Mouse (Mus musculus): Measurements from ENCODE around the gene Meis1. TPM values are rescaled to one million over a fixed set of nuclear protein-coding genes. Genes with fewer than 3 reads are reported as not detected.

The Meis1 gene
- polyA plus RNA-seq, 1 experiment from 2014 or later = 132 TPM

DNA sequence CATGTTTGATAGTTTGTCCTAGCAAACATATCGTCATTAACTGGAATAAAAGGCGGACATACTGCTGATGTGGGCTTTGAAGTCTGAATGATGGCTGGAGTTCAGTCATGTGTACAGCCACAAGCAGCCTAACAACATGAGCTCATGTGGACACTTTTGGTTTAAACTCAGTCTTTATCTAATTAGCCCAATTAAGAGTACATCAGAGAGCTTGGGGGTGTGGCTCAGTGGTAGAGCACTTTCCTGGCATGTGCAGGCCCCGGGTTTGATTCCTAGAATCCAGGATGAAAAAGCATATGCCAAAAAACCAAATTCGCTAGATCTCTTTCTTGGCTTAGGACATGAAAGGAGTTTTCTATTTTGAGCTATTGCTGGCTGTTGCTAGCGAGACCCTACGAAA lies 83.9 kb downstream of the Meis1 start:
- Histone ChIP-seq H3K4me2 (replicated peaks; ENCODE audit: low read depth, low read length) (no peak overlapping the region), H3K27me3 (ENCODE audit: control insufficient read depth, insufficient read depth, low read length) (no peaks in the 10 kb centered on the region), H3K9ac (ENCODE audit: low read depth, low read length) (no peak overlapping the region), H3K4me3 (ENCODE audit: low read depth, low read length) (no peak overlapping the region), H3K4me1 (replicated peaks; ENCODE audit: control insufficient read depth, insufficient read depth, low read length) (peaks cover 3% of the 10 kb centered on the region; the same call in 1 of the 2 replicates), H3K36me3 (ENCODE audit: control insufficient read depth, insufficient read depth, low read length) (no peaks in the 10 kb centered on the region), H3K27ac (ENCODE audit: low read depth, low read length) (0 out of 2 replicates have a peak overlapping the region, but pooled peaks have one; percentile 4), H3K9me3 (ENCODE audit: control insufficient read depth, low read length) (no peaks in the 10 kb centered on the region)
- ATAC-seq (ENCODE audit: low FRiP score) (no peak), DNase-seq (ENCODE audit: low spot score) (no peak)
- WGBS = 81% methylated on average over 6 of the region's 6 CpGs

DNA sequence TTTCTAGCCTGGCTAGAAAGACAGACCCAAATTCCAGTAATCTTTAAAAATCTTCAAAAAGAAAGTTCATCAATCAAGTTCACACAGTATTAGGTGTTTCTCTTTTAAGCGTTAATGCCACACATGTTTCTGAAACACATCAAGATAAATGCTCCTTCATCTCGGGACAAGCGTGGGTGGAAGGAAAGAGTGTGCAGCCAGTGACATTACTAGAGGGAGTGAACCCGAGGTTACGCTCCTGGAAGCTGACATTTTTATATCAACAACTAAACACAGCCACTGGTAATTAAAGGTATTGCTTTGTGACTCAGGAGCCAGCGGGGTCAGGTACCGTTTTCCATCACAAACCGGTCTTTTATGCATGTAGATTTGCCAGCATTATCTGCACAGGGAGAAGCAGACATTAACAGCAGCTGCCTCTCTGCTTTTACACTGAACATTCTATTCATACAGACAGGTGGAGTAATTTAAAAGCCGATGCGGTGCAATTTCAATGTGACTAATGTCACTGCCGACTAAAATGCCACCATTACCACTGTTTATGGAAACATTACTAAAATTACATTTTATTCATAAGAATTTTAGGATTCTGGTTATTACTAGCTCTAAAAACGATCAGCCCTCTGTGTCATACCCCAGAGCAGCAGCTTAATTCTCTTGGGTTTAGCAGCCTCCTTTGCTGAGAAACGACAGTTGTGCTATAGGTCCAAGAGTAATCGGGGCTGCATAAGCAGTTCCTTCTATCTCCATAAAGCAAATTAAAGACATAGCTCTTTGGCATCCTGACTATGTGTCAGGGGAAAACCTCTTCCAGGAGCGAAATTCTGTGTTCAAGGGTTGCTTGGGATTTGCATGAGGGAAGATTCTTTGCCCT lies 87.5 kb downstream of the Meis1 start:
- Histone ChIP-seq H3K36me3 (ENCODE audit: control insufficient read depth, insufficient read depth, low read length) (no peaks in the 10 kb centered on the region), H3K4me1 (replicated peaks; ENCODE audit: control insufficient read depth, insufficient read depth, low read length) (peaks cover 5% of the 10 kb centered on the region; the same call in 1 of the 2 replicates), H3K27me3 (ENCODE audit: control insufficient read depth, insufficient read depth, low read length) (no peaks in the 10 kb centered on the region), H3K9me3 (ENCODE audit: control insufficient read depth, low read length) (no peaks in the 10 kb centered on the region), H3K4me3 (ENCODE audit: low read depth, low read length) (no peak overlapping the region), H3K27ac (ENCODE audit: low read depth, low read length) (peak overlapping the region; percentile 53; the same call in 1 of the 2 replicates), H3K9ac (ENCODE audit: low read depth, low read length) (no peak overlapping the region), H3K4me2 (replicated peaks; ENCODE audit: low read depth, low read length) (no peak overlapping the region)
- WGBS = 63% methylated on average over 15 of the region's 15 CpGs
- ATAC-seq (ENCODE audit: low FRiP score) (no peak), DNase-seq (ENCODE audit: low spot score) (no peak)

DNA sequence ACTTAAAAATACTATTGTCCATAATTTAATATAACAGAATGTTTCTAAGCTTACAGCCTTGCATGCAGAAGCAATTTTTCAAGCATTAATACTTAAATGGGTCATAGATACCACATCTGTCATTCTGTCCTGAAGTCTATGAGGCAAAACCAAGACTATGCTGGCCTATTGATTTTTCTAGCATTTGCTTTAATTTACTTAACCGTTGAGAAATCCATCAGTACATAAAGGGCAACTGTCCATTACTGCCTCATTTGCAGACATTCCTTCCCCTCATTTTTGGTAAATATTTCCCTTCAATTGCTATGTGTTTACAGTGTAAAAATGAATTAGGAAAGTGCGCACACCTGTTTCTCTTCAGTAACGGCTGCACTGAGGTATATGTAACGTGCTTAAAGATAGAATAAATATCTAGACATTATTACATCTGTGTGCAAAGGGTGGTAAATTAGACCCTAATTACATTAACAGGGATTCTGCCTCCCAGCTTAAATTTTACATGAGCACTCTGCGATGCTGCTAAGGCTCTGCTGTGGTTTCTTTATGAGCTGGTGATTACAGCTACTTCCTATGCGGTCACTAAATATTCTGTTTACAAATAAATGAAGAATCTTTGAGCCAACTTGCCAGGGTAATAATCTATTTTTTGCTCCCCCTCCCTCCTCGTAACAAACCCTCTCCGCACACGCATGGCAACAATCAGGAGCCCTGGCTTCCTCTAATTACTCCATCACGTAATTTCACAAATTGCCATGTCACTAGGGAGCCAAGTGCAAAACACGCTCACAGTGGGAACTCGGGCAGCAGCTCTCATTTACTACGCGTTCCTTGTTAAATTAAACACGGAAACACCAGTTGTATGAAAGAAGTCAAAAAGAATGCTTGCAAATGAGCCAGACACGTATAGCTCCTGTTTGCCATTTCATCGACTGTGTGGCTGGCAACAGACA lies 88.7 kb downstream of the Meis1 start:
- Histone ChIP-seq H3K27ac (ENCODE audit: low read depth, low read length) (peak overlapping the region; percentile 51), H3K27me3 (ENCODE audit: control insufficient read depth, insufficient read depth, low read length) (no peaks in the 10 kb centered on the region), H3K9me3 (ENCODE audit: control insufficient read depth, low read length) (no peaks in the 10 kb centered on the region), H3K4me2 (replicated peaks; ENCODE audit: low read depth, low read length) (no peak overlapping the region), H3K4me1 (replicated peaks; ENCODE audit: control insufficient read depth, insufficient read depth, low read length) (peaks cover 5% of the 10 kb centered on the region; the same call in 1 of the 2 replicates), H3K9ac (ENCODE audit: low read depth, low read length) (no peak overlapping the region), H3K36me3 (ENCODE audit: control insufficient read depth, insufficient read depth, low read length) (no peaks in the 10 kb centered on the region), H3K4me3 (ENCODE audit: low read depth, low read length) (no peak overlapping the region)
- DNase-seq (ENCODE audit: low spot score) (no peak), ATAC-seq (ENCODE audit: low FRiP score) (no peak)
- 73% methylated on average over 17 of the region's 17 CpGs for WGBS

DNA sequence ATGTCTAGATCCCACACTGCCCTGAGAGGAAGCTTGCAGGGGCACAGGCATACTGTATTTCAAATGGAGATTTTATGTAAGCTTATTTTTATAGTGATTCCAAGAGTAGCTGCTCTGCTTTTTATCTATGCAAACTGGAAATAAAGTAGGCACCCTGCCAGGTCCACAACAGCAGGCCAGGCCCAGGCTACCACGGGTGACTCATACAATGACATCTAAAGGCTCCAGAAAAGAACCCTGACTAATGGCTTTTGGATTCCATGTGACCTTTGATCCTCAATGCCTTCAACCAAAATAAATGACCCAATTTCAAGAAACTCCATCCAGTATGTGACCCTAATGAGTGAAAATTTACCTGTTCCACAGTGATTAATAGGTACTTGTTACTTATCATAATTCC lies 91.4 kb downstream of the Meis1 start:
- 4% methylated on average over 1 of the region's 1 CpGs for WGBS
- Histone ChIP-seq H3K4me2 (replicated peaks; ENCODE audit: low read depth, low read length) (no peak overlapping the region), H3K27ac (ENCODE audit: low read depth, low read length) (no peak overlapping the region), H3K9ac (ENCODE audit: low read depth, low read length) (no peak overlapping the region), H3K27me3 (ENCODE audit: control insufficient read depth, insufficient read depth, low read length) (no peaks in the 10 kb centered on the region), H3K4me1 (replicated peaks; ENCODE audit: control insufficient read depth, insufficient read depth, low read length) (peaks cover 5% of the 10 kb centered on the region; the same call in 1 of the 2 replicates), H3K9me3 (ENCODE audit: control insufficient read depth, low read length) (no peaks in the 10 kb centered on the region), H3K36me3 (ENCODE audit: control insufficient read depth, insufficient read depth, low read length) (no peaks in the 10 kb centered on the region), H3K4me3 (ENCODE audit: low read depth, low read length) (no peak overlapping the region)
- DNase-seq (ENCODE audit: low spot score) (no peak), ATAC-seq (ENCODE audit: low FRiP score) (peak; percentile 46; the same call in 1 of the 2 replicates)

DNA sequence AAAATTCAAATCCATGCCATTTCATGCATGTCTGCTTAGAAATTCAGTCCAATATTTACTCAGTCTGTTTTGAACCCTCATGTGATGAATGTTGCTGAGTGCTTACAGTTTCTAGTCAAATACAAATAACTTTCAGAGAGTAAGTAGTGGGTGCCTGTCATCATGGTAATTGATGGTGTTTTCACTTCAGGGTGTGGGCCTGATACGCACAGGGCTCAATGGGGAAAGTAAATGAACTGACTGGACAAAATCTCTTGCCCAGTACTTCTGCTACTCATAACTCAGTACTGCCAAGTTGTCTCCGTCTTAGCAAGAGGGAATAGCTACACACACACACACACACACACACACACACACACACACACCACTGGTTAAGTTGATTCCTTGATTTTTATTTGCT lies 92.0 kb downstream of the Meis1 start:
- Histone ChIP-seq H3K27me3 (ENCODE audit: control insufficient read depth, insufficient read depth, low read length) (no peaks in the 10 kb centered on the region), H3K36me3 (ENCODE audit: control insufficient read depth, insufficient read depth, low read length) (no peaks in the 10 kb centered on the region), H3K4me3 (ENCODE audit: low read depth, low read length) (no peak overlapping the region), H3K4me2 (replicated peaks; ENCODE audit: low read depth, low read length) (no peak overlapping the region), H3K4me1 (replicated peaks; ENCODE audit: control insufficient read depth, insufficient read depth, low read length) (peaks cover 5% of the 10 kb centered on the region; the same call in 1 of the 2 replicates), H3K9ac (ENCODE audit: low read depth, low read length) (no peak overlapping the region), H3K27ac (ENCODE audit: low read depth, low read length) (no peak overlapping the region), H3K9me3 (ENCODE audit: control insufficient read depth, low read length) (no peaks in the 10 kb centered on the region)
- WGBS = 44% methylated on average over 2 of the region's 2 CpGs
- DNase-seq (ENCODE audit: low spot score) = no peak
- no peak for ATAC-seq (ENCODE audit: low FRiP score)

DNA sequence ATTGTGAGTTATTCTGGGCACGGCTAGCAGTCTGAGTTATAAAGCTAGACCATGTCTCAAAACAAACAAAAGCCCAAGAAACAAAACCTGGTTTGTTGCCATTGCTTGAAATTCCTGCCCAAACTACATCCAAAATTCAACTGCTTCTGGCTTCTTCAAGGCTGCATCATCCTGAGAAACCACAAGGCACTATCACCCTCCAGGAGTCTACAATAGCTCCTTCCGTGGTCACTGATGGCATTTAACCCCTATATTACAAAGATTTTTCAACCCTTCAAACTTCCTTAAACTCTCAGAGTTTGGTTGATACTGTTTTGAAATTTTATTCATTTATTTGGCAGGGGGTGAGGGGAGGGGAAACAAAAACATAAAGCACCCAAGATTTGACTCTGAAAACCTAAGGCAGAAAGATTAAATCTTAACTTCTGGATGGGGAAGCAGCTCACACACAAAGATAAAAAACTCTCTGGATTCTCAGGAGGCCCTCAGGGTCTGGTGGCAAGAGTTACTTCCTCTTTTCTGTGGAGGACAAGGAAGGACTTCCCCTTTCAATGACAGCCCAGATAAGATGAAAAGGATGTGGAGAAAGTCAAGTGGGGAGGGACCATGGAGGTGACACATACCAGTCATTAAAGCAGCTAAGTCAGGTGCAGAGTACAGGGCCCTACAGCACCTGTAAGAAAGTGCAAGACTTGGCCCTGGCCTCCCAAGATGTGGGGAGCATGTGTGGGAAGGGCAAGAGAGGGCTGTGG lies 94.0 kb downstream of the Meis1 start:
- ATAC-seq (ENCODE audit: low FRiP score) = no peak
- H3K27ac ChIP-seq (ENCODE audit: low read depth, low read length) = no peak overlapping the region
- no peak overlapping the region for H3K9ac ChIP-seq (ENCODE audit: low read depth, low read length)
- no peak overlapping the region for H3K4me3 ChIP-seq (ENCODE audit: low read depth, low read length)
- H3K9me3 ChIP-seq (ENCODE audit: control insufficient read depth, low read length) = no peaks in the 10 kb centered on the region
- 82% methylated on average over 2 of the region's 2 CpGs for WGBS
- no peak for DNase-seq (ENCODE audit: low spot score)
- peaks cover 2% of the 10 kb centered on the region; the same call in 1 of the 2 replicates for H3K4me1 ChIP-seq (replicated peaks; ENCODE audit: control insufficient read depth, insufficient read depth, low read length)
- H3K27me3 ChIP-seq (ENCODE audit: control insufficient read depth, insufficient read depth, low read length) = no peaks in the 10 kb centered on the region
- H3K4me2 ChIP-seq (replicated peaks; ENCODE audit: low read depth, low read length) = no peak overlapping the region
- H3K36me3 ChIP-seq (ENCODE audit: control insufficient read depth, insufficient read depth, low read length) = no peaks in the 10 kb centered on the region

DNA sequence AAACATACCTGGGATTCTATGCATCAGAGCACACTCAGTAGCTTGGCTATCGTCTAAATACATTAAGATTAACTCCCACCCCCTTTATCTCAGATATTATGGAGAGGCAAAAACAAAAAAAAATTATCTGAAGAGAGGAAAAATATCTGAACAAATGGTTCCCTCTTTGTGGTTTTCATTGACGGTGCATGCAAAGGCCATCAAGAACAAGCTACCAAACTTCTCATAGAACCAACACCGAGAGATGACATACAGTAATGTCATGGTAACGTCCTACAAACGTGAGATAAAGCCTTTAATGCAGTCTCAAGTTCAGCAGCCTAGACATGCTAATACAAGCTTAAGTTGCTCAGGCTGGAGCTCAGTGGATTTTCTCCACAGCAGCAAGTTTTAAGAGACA lies 95.5 kb downstream of the Meis1 start:
- Histone ChIP-seq H3K9ac (ENCODE audit: low read depth, low read length) (no peak overlapping the region), H3K27me3 (ENCODE audit: control insufficient read depth, insufficient read depth, low read length) (no peaks in the 10 kb centered on the region), H3K4me1 (replicated peaks; ENCODE audit: control insufficient read depth, insufficient read depth, low read length) (peaks cover 2% of the 10 kb centered on the region; the same call in 1 of the 2 replicates), H3K27ac (ENCODE audit: low read depth, low read length) (no peak overlapping the region), H3K4me3 (ENCODE audit: low read depth, low read length) (no peak overlapping the region), H3K4me2 (replicated peaks; ENCODE audit: low read depth, low read length) (no peak overlapping the region), H3K36me3 (ENCODE audit: control insufficient read depth, insufficient read depth, low read length) (no peaks in the 10 kb centered on the region), H3K9me3 (ENCODE audit: control insufficient read depth, low read length) (no peaks in the 10 kb centered on the region)
- ATAC-seq (ENCODE audit: low FRiP score) = no peak
- no peak for DNase-seq (ENCODE audit: low spot score)
- 91% methylated on average over 5 of the region's 5 CpGs for WGBS

DNA sequence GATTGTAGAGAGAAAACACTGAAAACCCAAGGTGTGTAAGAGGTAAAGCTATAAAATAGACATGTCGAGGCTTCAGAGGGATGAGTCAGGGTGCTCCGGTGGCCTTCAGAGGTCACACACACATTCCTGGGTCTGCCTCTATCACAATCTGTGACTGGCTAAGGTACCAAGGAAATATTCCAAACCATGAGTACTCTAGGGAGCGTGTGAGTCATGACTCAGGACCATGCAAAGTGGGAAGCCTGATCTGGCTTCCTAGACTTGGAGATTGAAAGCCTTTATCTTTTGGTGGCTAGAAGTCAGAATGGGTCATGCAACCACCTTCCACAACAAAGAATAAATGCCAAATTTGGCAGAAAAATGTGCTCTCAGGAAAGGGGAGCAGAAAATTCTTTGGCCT lies 98.1 kb downstream of the Meis1 start:
- no peak overlapping the region for H3K27ac ChIP-seq (ENCODE audit: low read depth, low read length)
- no peaks in the 10 kb centered on the region for H3K9me3 ChIP-seq (ENCODE audit: control insufficient read depth, low read length)
- DNase-seq (ENCODE audit: low spot score) (no peak), ATAC-seq (ENCODE audit: low FRiP score) (no peak)
- H3K4me1 ChIP-seq (replicated peaks; ENCODE audit: control insufficient read depth, insufficient read depth, low read length) = peaks cover 9% of the 10 kb centered on the region; the same call in 1 of the 2 replicates
- H3K4me3 ChIP-seq (ENCODE audit: low read depth, low read length) = no peak overlapping the region
- no peak overlapping the region for H3K9ac ChIP-seq (ENCODE audit: low read depth, low read length)
- no peak overlapping the region for H3K4me2 ChIP-seq (replicated peaks; ENCODE audit: low read depth, low read length)
- 90% methylated on average over 3 of the region's 3 CpGs for WGBS
- H3K27me3 ChIP-seq (ENCODE audit: control insufficient read depth, insufficient read depth, low read length) = no peaks in the 10 kb centered on the region
- H3K36me3 ChIP-seq (ENCODE audit: control insufficient read depth, insufficient read depth, low read length) = no peaks in the 10 kb centered on the region

All from hindbrain, embryonic 11.5 days (tissue).